Mouse (Mus musculus): ENCODE results near the gene Prc1. TPM values are rescaled to one million over a fixed set of nuclear protein-coding genes. Genes with fewer than 3 reads are reported as not detected.

The Prc1 gene
- polyA plus RNA-seq, 1 experiment from 2014 or later, result 8.4 TPM

DNA sequence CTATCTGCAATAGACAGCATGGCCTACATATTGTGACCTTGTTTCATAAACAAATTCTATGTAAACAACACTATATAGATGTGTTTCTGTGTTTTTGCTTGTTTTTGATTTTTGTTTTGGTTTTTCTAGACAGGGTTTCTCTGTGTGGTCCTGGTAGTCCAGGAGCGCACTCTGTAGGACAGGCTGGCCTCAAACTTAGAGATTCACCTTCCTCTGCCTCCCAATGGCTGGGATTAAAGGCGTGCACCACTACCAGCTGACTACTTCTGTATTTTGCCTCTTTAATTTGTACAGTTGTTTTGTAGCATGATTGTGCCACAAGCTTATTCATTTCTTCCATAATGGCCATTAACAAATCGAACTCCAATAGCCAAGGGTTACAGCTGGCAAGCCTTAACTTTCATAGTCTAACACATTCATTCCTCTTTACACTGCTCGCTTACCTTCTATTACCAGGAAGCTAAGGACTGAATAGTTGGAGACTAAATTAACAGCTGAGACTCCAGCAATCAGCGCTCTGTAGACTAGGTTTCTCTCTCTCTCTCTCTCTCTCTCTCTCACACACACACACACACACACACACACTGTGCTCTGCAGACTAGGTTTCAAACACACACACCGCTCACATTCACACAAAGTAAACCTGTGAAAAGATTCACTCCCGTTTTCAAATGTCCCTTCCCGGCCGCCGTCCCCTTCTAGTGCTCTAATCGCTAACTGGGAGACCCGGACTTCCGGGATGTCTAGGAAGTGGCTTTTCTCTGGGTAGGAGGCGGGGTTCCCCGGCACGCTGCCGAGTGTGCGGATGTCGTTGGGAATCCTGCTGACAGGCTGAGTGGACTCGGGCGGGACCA lies 25.1 kb upstream of the Prc1 start, which contains the start of gene Vps33b:
TSS of gene Vps33b (plus strand) at position 753 of the 854 bp plus-strand sequence.
- TF ChIP-seq EP300 (IDR thresholded peaks at IDR 0.05) (peak; percentile 74), CTCF (IDR thresholded peaks at IDR 0.05) (no peak)
- H3K9ac ChIP-seq (replicated peaks; ENCODE audit: low read depth), result peak within 1 kb of the TSS; percentile 57
- H3K27me3 ChIP-seq (replicated peaks; ENCODE audit: insufficient read depth, low read length), result no peaks in the 10 kb centered on the region
- peak within 1 kb of the TSS; percentile 80 for H3K27ac ChIP-seq (ENCODE audit: low read length)
- ATAC-seq, result peak; percentile 97
- peaks cover 23% of the 10 kb centered on the region for H3K36me3 ChIP-seq (ENCODE audit: insufficient read depth, low read length)
- WGBS, result 3% methylated on average over 21 of the region's 21 CpGs
- peaks cover 6% of the 10 kb centered on the region; the same call in 1 of the 2 replicates for H3K4me1 ChIP-seq (ENCODE audit: insufficient read depth, low read depth, low read length)
- H3K4me2 ChIP-seq (replicated peaks; ENCODE audit: low read depth, low read length), result peak within 1 kb of the TSS; percentile 87
- H3K9me3 ChIP-seq (ENCODE audit: low read length), result no peaks in the 10 kb centered on the region
- H3K4me3 ChIP-seq (ENCODE audit: low read depth, low read length), result peak within 1 kb of the TSS; percentile 70
- peak; percentile 97 for DNase-seq (ENCODE audit: low spot score)

DNA sequence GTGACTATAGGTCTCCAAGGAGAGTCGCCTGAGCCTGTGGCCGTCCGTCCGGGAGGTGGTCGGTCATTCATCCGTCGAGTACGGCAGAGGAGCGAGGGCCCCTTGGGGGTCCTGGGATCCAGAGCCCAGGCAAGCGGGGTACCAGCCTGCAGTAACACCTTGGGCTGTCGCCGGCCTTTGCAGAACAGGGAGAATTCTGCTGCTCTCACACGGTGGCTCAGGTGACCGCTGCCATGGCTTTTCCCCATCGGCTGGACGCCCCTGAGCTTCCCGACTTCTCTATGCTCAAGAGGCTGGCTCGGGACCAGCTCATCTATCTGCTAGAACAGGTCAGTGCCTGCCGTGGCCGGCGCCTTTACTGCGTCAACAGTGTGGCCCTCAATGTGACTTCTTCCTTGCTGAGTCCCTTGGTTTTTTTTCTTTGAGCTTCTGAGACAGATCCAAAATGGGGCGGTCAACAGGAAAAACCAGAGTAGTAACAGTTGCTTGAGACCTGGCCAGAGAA lies 24.4 kb upstream of the Prc1 start:
- WGBS, result 2% methylated on average over 23 of the region's 23 CpGs
- Histone ChIP-seq H3K9me3 (ENCODE audit: low read length) (no peaks in the 10 kb centered on the region; the same call in 1 of the 2 replicates), H3K4me1 (ENCODE audit: insufficient read depth, low read depth, low read length) (peaks cover 6% of the 10 kb centered on the region; the same call in 1 of the 2 replicates), H3K27me3 (replicated peaks; ENCODE audit: insufficient read depth, low read length) (no peaks in the 10 kb centered on the region), H3K36me3 (ENCODE audit: insufficient read depth, low read length) (peaks cover 25% of the 10 kb centered on the region), H3K9ac (replicated peaks; ENCODE audit: low read depth) (peak overlapping the region; percentile 57), H3K4me2 (replicated peaks; ENCODE audit: low read depth, low read length) (peak overlapping the region; percentile 87), H3K27ac (ENCODE audit: low read length) (peak overlapping the region; percentile 80), H3K4me3 (ENCODE audit: low read depth, low read length) (peak overlapping the region; percentile 70)
- TF ChIP-seq CTCF (IDR thresholded peaks at IDR 0.05) (no peak), EP300 (IDR thresholded peaks at IDR 0.05) (no peak)
- ATAC-seq (peak; percentile 51), DNase-seq (ENCODE audit: low spot score) (peak; percentile 53)

DNA sequence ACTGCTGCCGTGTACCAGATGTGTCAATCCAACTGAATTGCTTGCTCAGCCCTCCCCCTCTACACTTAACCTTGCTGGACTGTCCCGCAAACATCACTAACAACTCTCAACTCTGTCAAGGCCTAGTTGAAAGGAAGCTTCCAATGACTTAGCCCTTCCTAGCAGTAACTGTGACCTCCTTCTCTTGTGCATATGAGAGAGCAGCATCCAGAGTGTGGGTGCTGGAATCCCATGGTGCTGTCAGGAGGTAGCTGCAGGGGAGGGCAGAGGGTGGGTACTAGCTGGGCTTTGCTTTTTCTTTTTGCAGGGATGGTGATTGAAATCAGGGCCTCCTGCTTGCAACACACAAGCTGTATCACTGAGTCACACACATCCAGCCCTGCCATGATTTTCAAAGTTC lies 20.8 kb upstream of the Prc1 start:
- no peaks in the 10 kb centered on the region; the same call in 1 of the 2 replicates for H3K9me3 ChIP-seq (ENCODE audit: low read length)
- no peak overlapping the region for H3K4me3 ChIP-seq (ENCODE audit: low read depth, low read length)
- H3K9ac ChIP-seq (replicated peaks; ENCODE audit: low read depth), result no peak overlapping the region
- WGBS, result 83% methylated on average over 2 of the region's 2 CpGs
- peaks cover 28% of the 10 kb centered on the region; the same call in 1 of the 2 replicates for H3K36me3 ChIP-seq (ENCODE audit: insufficient read depth, low read length)
- H3K4me2 ChIP-seq (replicated peaks; ENCODE audit: low read depth, low read length), result no peak overlapping the region
- no peaks in the 10 kb centered on the region for H3K27me3 ChIP-seq (replicated peaks; ENCODE audit: insufficient read depth, low read length)
- peaks cover 5% of the 10 kb centered on the region; the same call in 1 of the 2 replicates for H3K4me1 ChIP-seq (ENCODE audit: insufficient read depth, low read depth, low read length)
- no peak for TF ChIP-seq CTCF (IDR thresholded peaks at IDR 0.05)
- no peak for TF ChIP-seq EP300 (IDR thresholded peaks at IDR 0.05)
- no peak for DNase-seq (ENCODE audit: low spot score)
- ATAC-seq, result no peak
- no peak overlapping the region for H3K27ac ChIP-seq (ENCODE audit: low read length)

DNA sequence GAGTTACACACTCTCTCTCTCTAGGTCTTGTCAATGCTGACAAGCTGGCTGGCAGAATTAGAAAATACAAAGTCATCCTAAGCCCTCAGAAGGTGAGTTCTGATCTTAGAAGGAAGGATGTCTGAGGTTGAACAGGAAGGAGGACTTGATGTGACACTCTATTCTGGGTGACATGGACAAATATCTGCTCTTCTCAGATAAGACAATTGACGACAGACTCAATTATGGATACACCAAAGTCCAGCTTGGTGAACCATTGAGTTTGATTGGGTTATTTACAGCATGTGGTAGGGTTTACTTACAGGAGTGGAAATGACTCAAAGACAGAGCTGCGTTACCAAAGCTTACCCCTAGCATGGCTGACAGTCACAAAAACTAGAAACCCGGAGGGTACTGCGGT lies 17.9 kb upstream of the Prc1 start:
- ATAC-seq, result no peak

DNA sequence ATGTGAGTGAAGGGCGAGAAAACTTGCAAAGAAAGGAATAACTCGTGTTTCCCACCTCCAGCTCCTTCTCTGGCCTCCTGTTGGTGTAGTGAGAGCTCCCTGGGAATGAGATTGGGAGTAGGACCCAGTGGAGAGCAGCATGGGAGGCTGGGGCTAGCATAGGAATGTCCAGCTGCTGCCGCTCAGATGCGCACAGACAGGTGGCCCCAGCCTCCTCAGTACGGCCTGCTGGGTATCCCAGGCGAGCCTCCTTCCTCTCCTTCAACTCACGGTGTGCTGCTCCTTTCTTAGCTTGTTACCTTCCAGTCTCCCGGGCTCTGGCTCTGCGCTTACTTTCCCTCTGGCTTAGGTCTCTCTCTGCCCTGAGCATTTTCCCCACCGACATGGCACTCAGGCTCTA lies 14.2 kb upstream of the Prc1 start:
- H3K27me3 ChIP-seq (replicated peaks; ENCODE audit: insufficient read depth, low read length), result no peaks in the 10 kb centered on the region
- no peak overlapping the region for H3K27ac ChIP-seq (ENCODE audit: low read length)
- WGBS, result 75% methylated on average over 10 of the region's 10 CpGs
- H3K4me1 ChIP-seq (ENCODE audit: insufficient read depth, low read depth, low read length), result no peaks in the 10 kb centered on the region
- H3K36me3 ChIP-seq (ENCODE audit: insufficient read depth, low read length), result peaks cover 22% of the 10 kb centered on the region; the same call in 1 of the 2 replicates
- no peak overlapping the region for H3K9ac ChIP-seq (replicated peaks; ENCODE audit: low read depth)
- H3K4me3 ChIP-seq (ENCODE audit: low read depth, low read length), result no peak overlapping the region
- no peak for TF ChIP-seq EP300 (IDR thresholded peaks at IDR 0.05)
- TF ChIP-seq CTCF (IDR thresholded peaks at IDR 0.05), result no peak
- H3K4me2 ChIP-seq (replicated peaks; ENCODE audit: low read depth, low read length), result no peak overlapping the region
- DNase-seq (ENCODE audit: low spot score), result no peak
- H3K9me3 ChIP-seq (ENCODE audit: low read length), result no peaks in the 10 kb centered on the region
- ATAC-seq, result no peak

More for the DNA sequence above, 17.9 kb upstream of the Prc1 start:
- no peak for TF ChIP-seq EP300 (IDR thresholded peaks at IDR 0.05)
- no peak for TF ChIP-seq CTCF (IDR thresholded peaks at IDR 0.05)
- Histone ChIP-seq H3K9ac (replicated peaks; ENCODE audit: low read depth) (no peak overlapping the region), H3K4me3 (ENCODE audit: low read depth, low read length) (no peak overlapping the region), H3K9me3 (ENCODE audit: low read length) (no peaks in the 10 kb centered on the region; the same call in 1 of the 2 replicates), H3K36me3 (ENCODE audit: insufficient read depth, low read length) (peaks cover 28% of the 10 kb centered on the region; the same call in 1 of the 2 replicates), H3K27ac (ENCODE audit: low read length) (no peak overlapping the region), H3K4me1 (ENCODE audit: insufficient read depth, low read depth, low read length) (no peaks in the 10 kb centered on the region), H3K4me2 (replicated peaks; ENCODE audit: low read depth, low read length) (no peak overlapping the region), H3K27me3 (replicated peaks; ENCODE audit: insufficient read depth, low read length) (no peaks in the 10 kb centered on the region)
- DNase-seq (ENCODE audit: low spot score), result no peak
- WGBS, result 93% methylated on average over 4 of the region's 4 CpGs

DNA sequence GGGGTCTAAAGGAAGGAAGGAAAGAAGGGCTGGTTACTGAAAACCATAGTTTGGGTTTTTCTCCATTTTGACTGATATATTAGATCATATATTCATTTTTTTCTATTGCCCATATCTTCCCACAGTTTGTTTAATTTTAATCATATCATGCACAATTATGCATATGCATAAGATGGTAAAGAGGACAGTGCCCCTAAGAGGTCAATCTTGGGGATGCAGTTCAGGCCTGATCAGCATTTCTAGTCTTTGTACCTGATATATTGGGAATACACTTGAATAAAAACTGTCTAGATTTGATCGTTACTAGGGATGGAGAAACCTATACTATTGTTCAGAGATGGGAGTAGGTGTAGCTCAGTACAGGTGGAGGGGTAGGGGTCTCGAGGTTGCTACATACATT lies 13.3 kb upstream of the Prc1 start:
- no peak for ATAC-seq
- Histone ChIP-seq H3K4me2 (replicated peaks; ENCODE audit: low read depth, low read length) (no peak overlapping the region), H3K4me3 (ENCODE audit: low read depth, low read length) (no peak overlapping the region), H3K9me3 (ENCODE audit: low read length) (no peaks in the 10 kb centered on the region), H3K27ac (ENCODE audit: low read length) (no peak overlapping the region), H3K4me1 (ENCODE audit: insufficient read depth, low read depth, low read length) (no peaks in the 10 kb centered on the region), H3K36me3 (ENCODE audit: insufficient read depth, low read length) (peaks cover 18% of the 10 kb centered on the region; the same call in 1 of the 2 replicates), H3K9ac (replicated peaks; ENCODE audit: low read depth) (no peak overlapping the region), H3K27me3 (replicated peaks; ENCODE audit: insufficient read depth, low read length) (no peaks in the 10 kb centered on the region)
- WGBS, result 92% methylated on average over 2 of the region's 2 CpGs
- no peak for TF ChIP-seq EP300 (IDR thresholded peaks at IDR 0.05)
- TF ChIP-seq CTCF (IDR thresholded peaks at IDR 0.05), result peak; percentile 37
- no peak for DNase-seq (ENCODE audit: low spot score)
